Mouse (Mus musculus) hindbrain, embryonic 12.5 days (tissue): ENCODE results near the gene Gm10762. TPM values are rescaled to one million over a fixed set of nuclear protein-coding genes. Genes with fewer than 3 reads are reported as not detected.
"Not testable (repeated sequence)": the region's sequence is repeated elsewhere in the genome, so short reads cannot be mapped to it uniquely, and the experiment has no call there.

Experiments
- ATAC-seq: fragments of 200-750 bp; cut with Nextera tagmentation; 2 replicates; pipeline ENCODE4 v1.8.0; 2017; ENCODE audit warnings: moderate TSS enrichment; ENCODE audit not compliant: low FRiP score
- H3K27ac ChIP-seq: fragments of 300-500 bp; sonication (generic); 2 replicates; pipeline ENCODE4 v1.5.1; 2016; ENCODE audit warnings: mild to moderate bottlenecking
- H3K27me3 ChIP-seq: fragments of 300-500 bp; sonication (generic); 2 replicates; pipeline ENCODE4 v1.6.1; 2016; ENCODE audit warnings: mild to moderate bottlenecking
- H3K36me3 ChIP-seq: fragments of 300-500 bp; sonication (generic); 2 replicates; pipeline ENCODE4 v1.6.1; 2016; ENCODE audit warnings: mild to moderate bottlenecking
- H3K4me1 ChIP-seq: fragments of 300-500 bp; sonication (generic); 2 replicates; pipeline ENCODE4 v1.6.1; 2016
- H3K4me2 ChIP-seq: fragments of 300-500 bp; sonication (generic); replicated peaks from 2 replicates; pipeline ENCODE4 v1.6.1; 2016; ENCODE audit warnings: mild to moderate bottlenecking
- H3K4me3 ChIP-seq: fragments of 300-500 bp; sonication (generic); 2 replicates; pipeline ENCODE4 v1.5.1; 2016; ENCODE audit warnings: mild to moderate bottlenecking
- H3K9ac ChIP-seq: fragments of 300-500 bp; sonication (generic); 2 replicates; pipeline ENCODE4 v1.6.1; 2016; ENCODE audit warnings: mild to moderate bottlenecking, moderate library complexity
- H3K9me3 ChIP-seq: fragments of 300-500 bp; sonication (generic); replicated peaks from 2 replicates; pipeline ENCODE4 v1.6.1; 2016; ENCODE audit warnings: mild to moderate bottlenecking
- WGBS: fragments of 180-500 bp; shearing (Covaris S2); methylation state at CpG from one replicate; pipeline ENCODE4 v1.1.7; 2016; 5-methylcytosine and 5-hydroxymethylcytosine counted together
- polyA plus RNA-seq: library from polyadenylated mRNA; unstranded; fragments of >200 nt; fragmentation: Nextera tagmentation; extraction: Ambion mirVana; gene quantifications from 2 replicates; pipeline ENCODE4 v1.2.1, GENCODE M21; 2016

The Gm10762 gene
- 28.5 and 32.6 TPM in 2 replicates for polyA plus RNA-seq

DNA sequence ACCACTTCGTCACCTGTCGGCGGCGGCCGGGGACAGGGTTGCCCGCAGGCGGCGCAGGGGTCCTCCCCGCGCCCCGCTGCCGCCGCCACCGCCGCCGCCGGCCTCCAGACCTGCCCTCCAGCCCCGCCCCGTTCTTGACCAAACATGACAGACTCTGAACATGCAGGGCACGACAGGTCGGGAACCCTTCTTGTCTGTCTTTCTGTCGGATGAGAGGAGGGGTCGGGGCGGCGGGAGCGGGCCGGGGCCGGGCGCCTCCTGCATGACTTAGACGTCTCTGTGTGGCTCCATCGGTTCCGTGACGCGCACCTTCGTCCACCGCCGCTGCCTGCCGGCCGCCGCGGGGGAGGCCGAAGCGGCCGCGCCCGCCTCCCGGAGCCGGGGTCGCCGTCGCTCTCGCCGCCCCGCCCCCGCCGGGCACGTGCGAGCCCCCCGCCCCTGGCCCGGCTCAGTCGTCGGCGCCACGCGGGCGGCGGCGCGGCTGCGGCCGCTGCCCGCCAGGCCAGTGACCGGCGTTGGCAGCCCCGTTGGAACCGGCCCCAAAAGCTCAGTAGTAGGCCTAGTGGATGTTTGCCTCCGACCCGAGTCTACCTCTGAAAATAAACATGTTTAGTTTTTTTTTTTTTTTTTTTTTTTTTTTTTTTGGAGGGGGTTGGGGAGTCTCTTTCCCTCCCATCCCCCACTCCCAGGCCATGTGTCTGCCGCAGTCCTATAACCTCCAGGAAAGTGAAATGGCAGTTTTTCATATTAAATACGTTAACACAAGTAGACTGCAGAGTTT is at the start of gene Gm10762:
Gene Gm10762 (minus strand): TSS at position 65 of the 781 bp plus-strand sequence.
- H3K4me1 ChIP-seq, result peaks cover 8% of the 10 kb centered on the region
- no peaks in the 10 kb centered on the region for H3K27me3 ChIP-seq
- no peaks in the 10 kb centered on the region for H3K36me3 ChIP-seq
- H3K27ac ChIP-seq, result peak within 1 kb of the TSS; percentile 100
- peak within 1 kb of the TSS; percentile 92 for H3K4me3 ChIP-seq
- H3K9me3 ChIP-seq, result no peaks in the 10 kb centered on the region
- ATAC-seq, result peak; percentile 80
- H3K4me2 ChIP-seq, result peak within 1 kb of the TSS; percentile 51
- under 1% methylated on average over 80 of the region's 80 CpGs for WGBS
- H3K9ac ChIP-seq, result peak within 1 kb of the TSS; percentile 99

DNA sequence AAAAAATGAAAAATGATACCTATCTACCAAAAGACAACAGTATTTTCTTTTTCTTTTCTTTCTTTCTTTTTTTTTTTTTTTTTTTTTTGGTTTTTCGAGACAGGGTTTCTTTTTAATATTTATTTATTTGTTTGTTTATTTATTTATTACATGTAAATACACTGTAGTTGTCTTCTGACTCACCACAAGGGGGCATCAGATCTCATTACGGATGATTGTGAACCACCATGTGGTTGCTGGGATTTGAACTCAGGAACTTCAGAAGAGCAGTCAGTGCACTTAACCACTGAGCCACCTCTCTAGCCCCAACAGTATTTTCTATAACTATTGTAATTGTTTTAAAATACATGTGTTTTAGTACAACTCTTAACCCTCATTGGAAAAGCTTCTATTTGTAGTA is 41.3 kb upstream of the Gm10762 start:
- H3K4me1 ChIP-seq, H3K27me3 ChIP-seq, H3K27ac ChIP-seq, H3K4me3 ChIP-seq, ATAC-seq, H3K9me3 ChIP-seq, H3K36me3 ChIP-seq, H3K4me2 ChIP-seq, H3K9ac ChIP-seq: not testable (repeated sequence)
- WGBS, result 82% methylated on average over 2 of the region's 2 CpGs

DNA sequence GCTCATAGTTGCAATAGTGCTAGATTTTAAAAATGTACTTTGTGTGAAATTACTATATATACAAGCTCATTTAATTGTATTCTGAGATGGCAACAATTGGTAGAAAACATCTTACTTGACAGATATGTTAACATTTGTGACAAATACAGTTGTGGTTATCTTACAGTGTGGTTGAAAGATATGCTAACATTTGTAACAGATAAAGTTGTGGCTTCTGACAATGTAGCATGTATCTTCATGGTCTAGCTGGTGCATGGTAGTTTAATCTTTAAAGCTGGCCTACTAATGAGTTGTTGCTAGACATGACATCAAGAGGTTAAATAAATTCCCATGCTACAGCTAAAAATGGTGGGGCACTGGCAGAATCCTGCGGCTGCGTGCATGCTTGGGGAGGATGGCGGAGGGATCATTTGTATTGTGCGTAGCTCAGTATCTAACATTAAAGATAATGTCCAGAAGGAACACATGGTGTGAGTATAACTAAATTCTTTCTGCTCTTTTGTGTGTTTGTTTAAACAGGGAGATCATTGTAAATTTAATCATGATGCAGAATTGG is 38.7 kb upstream of the Gm10762 start:
- Histone ChIP-seq H3K36me3 (no peaks in the 10 kb centered on the region), H3K9ac (no peak overlapping the region), H3K4me1 (no peaks in the 10 kb centered on the region), H3K4me3 (no peak overlapping the region), H3K4me2 (no peak overlapping the region), H3K27ac (no peak overlapping the region), H3K9me3 (no peaks in the 10 kb centered on the region), H3K27me3 (no peaks in the 10 kb centered on the region)
- WGBS, result 78% methylated on average over 4 of the region's 4 CpGs
- no peak for ATAC-seq

DNA sequence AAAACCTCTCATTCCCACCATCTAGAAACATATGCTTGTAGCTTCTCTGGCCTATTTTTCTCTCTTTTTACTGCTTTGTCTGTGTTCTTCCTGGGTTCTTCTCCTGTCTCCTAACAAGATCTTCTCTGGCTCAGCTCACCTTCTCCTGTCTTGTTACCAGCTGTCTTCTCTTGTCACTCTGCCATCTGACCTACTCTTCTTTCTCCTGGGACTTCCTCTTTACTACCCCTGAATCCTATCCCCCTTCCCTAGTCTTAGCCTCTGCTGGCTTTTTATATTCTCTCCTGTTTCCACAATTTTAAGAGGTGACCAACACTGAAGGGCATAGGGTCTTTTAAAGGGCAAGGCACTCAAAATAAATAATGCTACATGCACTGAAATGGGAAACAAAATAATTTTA is 37.3 kb upstream of the Gm10762 start:
- Histone ChIP-seq H3K27ac (no peak overlapping the region), H3K9me3 (no peaks in the 10 kb centered on the region), H3K36me3 (no peaks in the 10 kb centered on the region), H3K4me2 (no peak overlapping the region), H3K27me3 (no peaks in the 10 kb centered on the region), H3K4me3 (no peak overlapping the region), H3K4me1 (no peaks in the 10 kb centered on the region), H3K9ac (no peak overlapping the region)
- no peak for ATAC-seq

- Histone ChIP-seq H3K9me3 (no peaks in the 10 kb centered on the region), H3K27ac (no peak overlapping the region), H3K27me3 (no peaks in the 10 kb centered on the region), H3K9ac (no peak overlapping the region), H3K36me3 (no peaks in the 10 kb centered on the region), H3K4me2 (no peak overlapping the region), H3K4me3 (no peak overlapping the region), H3K4me1 (peaks cover 3% of the 10 kb centered on the region; the same call in 1 of the 2 replicates)
- ATAC-seq, result no peak
- 91% methylated on average over 3 of the region's 3 CpGs for WGBS
These were observed 17.2 kb upstream of the Gm10762 start for GRCm38 (mm10) chr2:128984746-128985145.

DNA sequence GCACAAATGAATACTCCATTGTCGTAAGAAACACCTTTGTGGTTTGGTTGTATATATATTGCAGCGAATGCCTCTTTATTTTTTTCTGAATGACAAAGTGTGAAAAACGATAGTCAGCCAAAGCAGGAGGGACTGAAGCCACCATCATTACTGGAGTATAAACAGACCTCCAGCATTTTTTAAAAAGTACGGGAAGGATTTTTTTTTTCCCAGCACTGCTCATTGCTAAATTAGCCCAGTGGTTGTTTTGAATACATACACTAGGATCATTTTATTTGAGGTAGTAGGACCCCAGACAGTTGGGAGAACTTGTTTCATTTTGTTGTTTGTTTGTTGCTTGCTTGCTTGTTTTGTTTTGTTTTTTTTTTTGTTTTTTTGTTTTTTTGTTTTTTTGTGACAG is 8.0 kb upstream of the Gm10762 start:
- Histone ChIP-seq H3K27ac (no peak overlapping the region), H3K9me3 (no peaks in the 10 kb centered on the region), H3K36me3 (no peaks in the 10 kb centered on the region), H3K9ac (no peak overlapping the region), H3K27me3 (no peaks in the 10 kb centered on the region), H3K4me3 (no peak overlapping the region), H3K4me2 (no peak overlapping the region), H3K4me1 (no peaks in the 10 kb centered on the region)
- ATAC-seq, result no peak
- 87% methylated on average over 4 of the region's 4 CpGs for WGBS

DNA sequence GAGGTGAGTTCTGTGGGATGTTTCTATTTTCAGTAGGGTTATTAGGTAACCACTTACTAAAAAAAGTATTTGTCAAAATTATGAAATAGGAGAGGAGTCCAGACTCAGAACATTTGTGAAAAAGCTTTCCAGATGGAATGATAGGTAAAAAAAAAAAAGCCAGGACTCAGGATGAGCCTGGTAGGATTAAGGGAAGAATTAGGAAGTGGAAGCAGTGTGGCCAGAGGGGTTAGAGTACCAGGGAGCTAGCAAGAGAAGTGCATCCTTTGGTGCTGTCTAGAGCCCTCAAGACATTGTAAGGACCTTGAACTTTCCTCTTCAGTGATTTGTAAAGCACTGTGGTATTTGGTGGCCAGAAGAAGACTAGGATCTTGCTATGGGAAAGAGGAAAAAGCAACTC is 4.8 kb upstream of the Gm10762 start:
- Histone ChIP-seq H3K9me3 (no peaks in the 10 kb centered on the region), H3K4me1 (no peaks in the 10 kb centered on the region), H3K9ac (no peak overlapping the region), H3K4me3 (no peak overlapping the region), H3K4me2 (no peak overlapping the region), H3K27me3 (no peaks in the 10 kb centered on the region), H3K27ac (no peak overlapping the region), H3K36me3 (no peaks in the 10 kb centered on the region)
- ATAC-seq, result no peak

GRCm38 (mm10) chr2:128968475-128969083 is 1.1 kb upstream of the Gm10762 start:
- Histone ChIP-seq H3K4me1 (peaks cover 8% of the 10 kb centered on the region), H3K4me3 (peak overlapping the region; percentile 92), H3K27me3 (no peaks in the 10 kb centered on the region), H3K4me2 (peak overlapping the region; percentile 51), H3K9ac (peak overlapping the region; percentile 51), H3K9me3 (no peaks in the 10 kb centered on the region), H3K27ac (peak overlapping the region; percentile 100), H3K36me3 (no peaks in the 10 kb centered on the region)
- no peak for ATAC-seq

GRCm38 (mm10) chr2:128966641-128967580 is 614 bp downstream of the Gm10762 start, which contains the start of gene Zc3h6:
TSS of gene Zc3h6 (plus strand) at chr2:128967402.
- Histone ChIP-seq H3K9me3 (no peaks in the 10 kb centered on the region), H3K4me3 (peak within 1 kb of the TSS; percentile 92), H3K4me1 (peaks cover 8% of the 10 kb centered on the region), H3K9ac (peak within 1 kb of the TSS; percentile 99), H3K27me3 (no peaks in the 10 kb centered on the region), H3K36me3 (no peaks in the 10 kb centered on the region), H3K4me2 (peak within 1 kb of the TSS; percentile 51), H3K27ac (peak within 1 kb of the TSS; percentile 100)
- peak; percentile 98 for ATAC-seq
- WGBS, result 1% methylated on average over 65 of the region's 65 CpGs

DNA sequence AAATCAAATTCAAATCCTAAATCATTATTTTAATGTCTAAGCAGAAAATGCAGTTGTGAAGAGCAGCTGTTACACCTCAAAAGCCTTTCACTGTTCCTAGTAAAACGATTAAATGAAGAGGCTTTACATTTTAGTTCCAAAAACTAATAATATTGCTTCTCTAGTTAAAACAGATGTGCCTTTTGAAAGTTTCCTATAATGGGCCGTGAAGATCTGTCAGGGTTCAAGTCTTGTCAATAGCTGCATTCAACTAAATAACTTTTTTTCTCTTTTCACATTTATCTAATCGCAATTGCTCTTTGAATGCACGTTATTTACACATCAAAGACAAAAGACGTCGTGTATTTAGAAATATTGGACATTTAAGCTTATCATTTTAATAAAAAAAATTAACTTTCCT is 1.3 kb downstream of the Gm10762 start:
- no peaks in the 10 kb centered on the region for H3K9me3 ChIP-seq
- 13% methylated on average over 6 of the region's 6 CpGs for WGBS
- H3K4me2 ChIP-seq, result peak overlapping the region; percentile 51
- H3K27me3 ChIP-seq, result no peaks in the 10 kb centered on the region
- peak overlapping the region; percentile 100 for H3K27ac ChIP-seq
- H3K4me3 ChIP-seq, result peak overlapping the region; percentile 92
- H3K9ac ChIP-seq, result peak overlapping the region; percentile 99
- ATAC-seq, result no peak
- H3K36me3 ChIP-seq, result no peaks in the 10 kb centered on the region
- H3K4me1 ChIP-seq, result peaks cover 8% of the 10 kb centered on the region

- Histone ChIP-seq H3K36me3 (no peaks in the 10 kb centered on the region), H3K9ac (peak overlapping the region; percentile 18; the same call in 1 of the 2 replicates), H3K4me2 (peak overlapping the region; percentile 51), H3K27ac (peak overlapping the region; percentile 52), H3K9me3 (no peaks in the 10 kb centered on the region), H3K4me1 (peaks cover 8% of the 10 kb centered on the region), H3K4me3 (0 out of 2 replicates have a peak overlapping the region, but pooled peaks have one; percentile 1), H3K27me3 (no peaks in the 10 kb centered on the region)
- WGBS, result 36% methylated on average over 5 of the region's 5 CpGs
- no peak for ATAC-seq
These were observed 1.9 kb downstream of the Gm10762 start for GRCm38 (mm10) chr2:128965505-128966105.
